Mouse (Mus musculus) gastrocnemius, postnatal 25 days (tissue): ENCODE measurements around the gene Ankmy2. TPM values are rescaled to one million over a fixed set of nuclear protein-coding genes. Genes with fewer than 3 reads are reported as not detected.
"Not testable (repeated sequence)": the region's sequence is repeated elsewhere in the genome, so short reads cannot be mapped to it uniquely, and the experiment has no call there.

ENCODE experiments used
- DNase-seq: peaks from one replicate; pipeline ENCODE4 v3.0.0; 2022
- total RNA-seq, 2 experiments: library from RNA; stranded (reverse); gene quantifications; 1 replicate in 1 of 2; 2 replicates in 1 of 2; pipeline ENCODE4 v1.2.3; 2021

Gene Ankmy2
- total RNA-seq, 2 experiments from 2014 or later, result 6.3 to 6.4 TPM

DNA sequence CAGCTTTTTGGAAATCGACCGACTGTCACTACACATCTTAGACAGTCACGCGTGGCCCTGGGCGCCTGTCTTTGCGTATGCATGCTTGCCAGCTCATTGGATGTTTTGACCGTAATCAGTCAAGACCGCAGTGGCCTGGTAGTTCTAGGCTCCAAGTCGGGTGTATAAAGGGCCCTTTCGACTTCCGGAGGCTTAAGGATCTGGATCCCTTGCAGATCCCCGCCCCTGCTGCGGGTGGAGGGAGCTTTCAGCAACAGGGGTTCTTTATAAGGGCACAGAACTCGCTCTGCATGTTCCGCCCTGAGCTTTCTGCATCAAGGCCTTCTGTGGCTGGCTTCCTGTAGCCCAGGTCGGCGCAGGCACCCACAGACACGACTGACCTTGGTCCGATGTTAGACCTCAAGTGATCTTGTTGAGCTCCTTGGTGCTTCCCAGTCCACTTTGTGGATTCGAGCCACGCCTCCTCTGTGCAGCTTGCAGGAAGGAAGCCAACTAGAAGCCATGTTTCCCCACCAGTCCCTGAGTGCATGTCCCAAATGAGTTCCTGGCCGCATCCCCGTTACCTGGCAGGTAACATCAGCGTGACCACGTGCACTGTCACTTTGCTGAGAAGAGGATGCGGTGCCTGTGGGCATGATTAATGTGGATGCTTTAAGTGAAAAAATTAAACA is 859 bp downstream of the Ankmy2 start, which contains the start of gene Bzw2:
Gene Bzw2 (minus strand): TSS at position 443 of the 671 bp plus-strand sequence.
- DNase-seq, result peak; percentile 67

DNA sequence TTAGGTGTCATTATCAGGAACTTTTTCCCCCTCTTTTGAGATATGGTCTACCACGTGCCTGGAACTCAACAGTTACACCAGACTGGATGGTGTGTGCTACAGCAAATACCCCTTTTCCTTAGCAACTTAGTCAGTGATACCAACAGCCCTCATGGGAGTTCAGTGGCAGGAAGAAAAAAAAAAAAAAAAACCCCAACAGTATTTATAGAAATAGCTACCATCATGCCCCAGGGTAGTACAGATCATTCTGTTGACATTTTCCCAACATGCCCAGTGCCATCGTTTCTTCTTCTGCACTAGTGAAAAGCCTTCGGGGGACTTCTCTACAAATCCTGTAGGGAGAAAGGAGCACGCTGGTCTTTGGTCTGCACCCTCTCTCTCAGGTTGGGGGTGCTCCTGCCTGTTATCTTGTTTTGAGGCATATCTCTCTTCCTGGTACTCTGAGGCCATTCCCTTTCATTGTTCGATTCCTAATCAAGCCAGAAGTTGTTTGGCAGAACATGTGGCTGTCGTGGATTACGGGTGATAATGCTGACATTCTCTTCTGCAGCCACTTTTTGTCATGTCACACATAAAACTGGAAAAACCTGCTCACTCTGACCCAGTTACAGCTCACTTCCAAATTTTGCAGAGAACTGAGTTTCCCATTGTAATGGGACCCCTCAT is 7.3 kb downstream of the Ankmy2 start:
- no peak for DNase-seq

DNA sequence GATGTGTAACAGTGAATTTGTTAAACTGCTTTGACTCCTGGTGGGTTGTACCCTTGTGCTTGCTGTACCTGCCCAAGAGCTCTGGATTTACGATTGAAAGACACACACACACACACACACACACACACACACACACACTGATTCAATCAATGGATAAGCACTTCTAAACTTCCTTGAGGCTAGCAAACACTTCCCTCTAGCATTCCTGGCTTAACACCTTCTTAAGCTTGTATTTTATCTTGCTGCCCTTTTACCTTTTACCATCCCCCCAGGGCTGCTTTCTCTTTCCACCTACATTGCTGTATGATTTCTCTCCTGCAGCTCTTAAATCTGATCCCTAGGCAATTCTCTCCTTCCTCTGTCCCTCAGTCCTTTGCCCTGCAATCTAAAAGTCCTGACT is 8.4 kb downstream of the Ankmy2 start:
- DNase-seq, result no peak

DNA sequence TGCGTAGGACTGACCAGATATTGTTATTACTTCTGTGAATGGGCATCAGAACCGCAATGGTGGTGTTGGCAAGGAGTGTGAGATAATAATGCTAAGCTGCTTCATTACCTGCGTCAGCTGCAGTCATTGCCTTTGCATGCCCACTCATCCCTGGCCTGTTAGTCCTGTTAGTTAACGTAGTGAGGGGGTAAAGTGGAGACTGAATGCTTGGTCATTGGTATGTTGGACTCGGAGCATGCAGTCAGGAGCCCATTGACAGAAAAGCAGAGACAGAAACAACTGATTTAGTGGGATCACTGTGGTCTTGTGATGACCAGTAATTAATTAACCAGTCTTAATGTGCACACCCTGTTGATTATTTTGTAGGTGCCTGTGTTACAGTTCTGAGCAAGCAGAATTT is 20.3 kb downstream of the Ankmy2 start:
- no peak for DNase-seq

DNA sequence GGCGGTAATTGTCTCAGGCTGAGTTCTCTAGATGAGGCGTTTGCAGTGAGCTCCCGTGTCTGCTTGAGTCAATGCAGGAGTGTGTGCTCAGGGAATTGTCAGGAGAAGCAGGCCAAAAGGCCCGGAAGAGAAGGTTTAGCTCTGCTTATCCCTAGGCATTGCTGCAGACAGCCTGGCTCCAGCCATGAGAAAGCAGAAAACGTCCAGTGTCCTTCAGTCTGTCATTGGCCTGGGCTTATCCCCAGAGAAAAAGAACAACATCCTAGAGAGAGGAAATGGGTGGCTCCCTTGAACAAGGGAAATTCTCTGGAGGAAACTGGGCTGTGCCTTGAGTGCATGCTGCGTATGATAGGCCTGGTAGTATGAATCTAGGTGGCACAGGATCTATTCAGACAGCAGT is 25.7 kb downstream of the Ankmy2 start:
- peak; percentile 24 for DNase-seq

DNA sequence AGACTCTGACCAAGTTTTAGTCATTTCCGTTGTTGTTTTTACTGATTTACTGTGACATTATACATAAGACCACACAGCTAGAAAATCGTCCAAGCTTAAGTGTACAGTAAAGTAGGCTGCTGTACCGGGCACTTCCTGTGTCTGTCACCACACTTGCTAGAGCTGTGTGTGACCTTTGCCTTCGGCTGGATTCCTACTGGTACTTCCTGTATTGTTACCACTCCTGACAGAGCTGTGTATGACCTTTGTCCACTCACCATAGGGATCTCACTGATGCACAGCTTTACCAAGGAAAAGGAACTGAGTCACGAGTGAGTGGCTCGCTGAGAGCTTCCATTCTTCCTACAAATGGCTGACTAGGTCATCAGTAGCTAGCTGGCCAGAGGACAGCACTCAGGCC is 30.2 kb downstream of the Ankmy2 start:
- no peak for DNase-seq

DNA sequence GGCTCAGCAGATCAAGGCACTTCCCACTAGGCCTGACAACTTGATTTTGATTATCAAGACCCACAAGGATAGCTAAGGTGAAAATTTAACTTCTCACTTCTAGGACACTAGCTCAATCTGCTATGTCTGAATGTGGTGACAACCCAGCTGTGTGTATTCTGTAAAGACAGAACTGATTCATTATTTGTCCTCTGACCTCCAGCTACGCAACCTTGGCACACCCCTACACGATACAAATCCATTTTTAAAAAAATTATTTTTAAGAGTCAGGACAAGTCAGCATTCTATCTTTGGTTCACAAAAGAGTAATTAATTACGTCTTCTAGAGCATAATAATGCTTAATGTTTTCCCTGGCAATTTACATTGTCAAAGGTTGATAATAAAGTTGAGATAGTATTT is 32.7 kb downstream of the Ankmy2 start:
- DNase-seq, result no peak

DNA sequence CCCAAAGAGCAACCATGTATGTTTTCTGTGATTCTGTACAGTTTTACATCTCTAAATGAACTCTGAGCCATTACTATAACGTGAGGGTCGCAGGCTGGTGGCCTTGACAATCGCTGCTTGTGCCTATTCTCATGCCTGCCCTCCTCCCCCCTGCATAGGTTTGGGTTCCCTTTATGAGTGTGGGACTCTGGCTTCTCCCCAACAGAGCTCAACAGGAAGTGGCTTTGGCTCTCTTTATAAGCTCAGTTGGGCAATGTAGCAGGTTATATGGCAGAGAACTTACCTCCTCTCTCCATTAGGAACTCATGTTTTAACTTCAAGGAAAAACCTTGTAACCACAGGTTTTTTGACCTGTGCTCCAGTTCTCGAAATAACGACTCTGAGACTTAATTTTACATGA is 33.4 kb downstream of the Ankmy2 start:
- no peak for DNase-seq

DNA sequence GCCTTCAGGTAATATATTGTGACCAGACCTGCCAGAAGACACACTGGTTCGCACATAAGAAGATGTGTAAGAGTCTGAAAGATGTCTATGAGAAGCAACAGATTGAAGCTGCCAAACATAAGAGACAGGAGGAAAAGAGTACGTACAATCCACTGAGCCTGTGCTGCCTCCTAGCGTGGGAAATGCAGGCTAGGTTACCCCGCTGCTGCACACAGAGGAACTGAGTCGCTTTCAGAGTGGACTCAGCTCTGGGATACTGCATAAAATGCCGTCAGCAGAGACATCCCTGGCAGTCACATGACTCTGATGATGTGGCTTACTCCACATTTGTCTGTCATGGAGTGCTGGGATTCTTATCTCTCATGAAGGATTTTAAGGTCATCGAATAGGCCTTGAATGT is 38.1 kb downstream of the Ankmy2 start:
- no peak for DNase-seq

DNA sequence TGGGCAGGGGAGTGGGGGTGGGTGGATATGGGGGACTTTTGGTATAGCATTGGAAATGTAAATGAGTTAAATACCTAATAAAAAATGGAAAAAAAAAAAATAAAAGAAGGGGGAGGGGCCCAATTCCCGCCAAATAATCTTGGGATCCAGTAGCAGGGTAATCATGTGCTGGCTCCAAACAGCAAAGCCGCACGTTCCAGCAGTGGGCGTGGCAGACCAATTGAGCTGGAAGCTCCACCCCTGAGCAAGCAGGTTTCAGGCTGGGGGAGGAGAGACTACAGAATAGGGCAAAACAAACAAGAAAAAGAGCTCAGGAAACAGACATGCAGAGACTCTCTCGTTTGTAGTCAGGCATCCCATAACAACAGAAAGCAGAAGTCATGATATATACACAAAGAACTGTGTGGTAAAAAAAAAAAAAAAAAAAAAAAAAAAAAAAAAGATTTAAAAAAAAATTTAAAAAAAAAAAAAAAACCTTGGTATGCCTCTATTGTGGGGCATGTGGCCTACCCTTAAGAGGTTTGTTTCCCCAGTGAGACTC is 48.7 kb downstream of the Ankmy2 start:
- DNase-seq, result not testable (repeated sequence)

DNA sequence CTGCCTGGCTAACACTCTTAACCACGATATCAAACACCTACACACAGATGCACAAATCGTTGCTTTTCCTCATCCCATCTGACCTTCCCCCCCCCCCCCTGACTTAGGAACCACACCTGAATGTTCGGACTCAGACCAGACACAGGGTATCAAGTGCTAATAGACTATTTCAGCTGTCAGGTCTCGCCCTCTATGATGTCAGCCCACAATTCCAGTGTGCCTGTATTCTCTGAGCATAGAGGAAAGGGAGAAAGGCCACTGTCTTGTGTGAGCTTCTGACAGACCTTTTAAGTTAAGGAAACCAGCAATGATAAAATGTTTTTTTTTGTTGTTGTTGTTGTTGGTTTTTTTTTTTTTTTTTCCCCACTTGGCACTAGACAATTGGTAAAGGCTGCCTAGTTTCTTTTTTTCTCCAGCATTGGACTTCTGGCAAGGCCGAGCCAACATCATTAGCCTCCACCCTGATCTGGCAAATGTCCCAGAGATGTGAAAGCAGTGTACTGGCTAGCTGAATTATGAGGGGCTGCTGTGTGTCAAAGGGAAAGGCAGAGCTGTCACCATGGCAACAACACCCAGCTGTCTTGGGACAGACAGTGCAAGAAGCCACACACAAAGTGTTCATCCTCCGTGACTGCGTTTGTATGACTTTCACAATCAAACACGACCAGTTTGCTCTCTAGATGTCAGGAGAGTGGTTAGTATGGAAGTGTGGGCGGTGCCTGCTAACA is 50.3 kb downstream of the Ankmy2 start:
- DNase-seq, result peak; percentile 57

DNA sequence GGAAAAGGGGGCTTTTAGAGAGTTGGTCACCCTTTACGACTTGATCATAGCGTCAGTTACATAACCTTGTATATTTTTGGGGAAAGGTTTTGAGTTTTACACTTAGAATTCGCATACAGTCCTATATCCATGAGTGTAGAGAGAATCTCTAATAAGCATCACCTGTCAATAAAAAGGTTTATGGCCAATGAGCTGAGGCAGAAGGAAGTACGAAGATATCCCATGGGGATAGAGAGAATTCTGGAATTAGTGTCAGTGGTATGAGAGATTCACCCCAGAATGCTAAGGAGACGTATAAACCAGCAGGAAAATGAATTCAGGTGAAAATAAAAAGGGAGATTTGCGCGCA is 50.9 kb downstream of the Ankmy2 start:
- DNase-seq, result no peak

DNA sequence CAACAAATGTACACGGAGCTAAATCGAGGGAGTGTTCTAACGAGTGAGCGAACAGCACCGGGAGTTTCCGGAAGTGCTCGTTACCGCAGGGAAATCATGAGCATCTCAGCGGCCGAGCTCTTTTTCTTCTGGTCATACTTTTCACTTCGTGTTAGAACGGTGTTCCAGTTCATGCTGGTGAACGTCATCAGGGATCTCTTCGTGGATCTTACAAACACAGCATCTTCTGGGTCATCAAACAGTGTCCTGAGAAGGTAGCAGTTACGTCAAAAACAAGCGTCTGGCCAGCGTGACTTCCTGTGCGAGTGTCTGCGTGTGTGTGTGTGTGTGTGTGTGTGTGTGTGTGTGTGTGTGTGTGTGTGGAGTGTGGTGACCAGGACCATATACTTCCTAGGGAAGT is 51.5 kb downstream of the Ankmy2 start:
- no peak for DNase-seq

DNA sequence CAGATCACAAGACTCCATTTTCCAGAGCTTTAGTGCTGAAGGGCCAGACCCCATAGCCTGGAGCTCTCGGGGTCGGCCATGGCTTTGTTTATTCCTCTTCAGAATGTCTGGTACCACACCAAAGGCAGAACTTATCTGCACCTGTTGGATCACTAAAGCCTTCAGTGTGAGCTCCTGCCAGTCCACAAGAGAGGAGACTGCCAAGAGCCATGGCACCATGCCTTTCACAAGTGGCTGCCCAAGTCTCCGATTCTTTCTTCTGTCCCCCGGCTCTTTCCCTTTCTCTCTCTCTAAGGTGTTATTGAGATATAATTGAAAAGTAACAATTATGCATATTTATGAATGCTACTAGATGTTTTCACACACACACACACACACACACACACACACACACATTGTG is 53.2 kb downstream of the Ankmy2 start:
- DNase-seq, result peak; percentile 40

DNA sequence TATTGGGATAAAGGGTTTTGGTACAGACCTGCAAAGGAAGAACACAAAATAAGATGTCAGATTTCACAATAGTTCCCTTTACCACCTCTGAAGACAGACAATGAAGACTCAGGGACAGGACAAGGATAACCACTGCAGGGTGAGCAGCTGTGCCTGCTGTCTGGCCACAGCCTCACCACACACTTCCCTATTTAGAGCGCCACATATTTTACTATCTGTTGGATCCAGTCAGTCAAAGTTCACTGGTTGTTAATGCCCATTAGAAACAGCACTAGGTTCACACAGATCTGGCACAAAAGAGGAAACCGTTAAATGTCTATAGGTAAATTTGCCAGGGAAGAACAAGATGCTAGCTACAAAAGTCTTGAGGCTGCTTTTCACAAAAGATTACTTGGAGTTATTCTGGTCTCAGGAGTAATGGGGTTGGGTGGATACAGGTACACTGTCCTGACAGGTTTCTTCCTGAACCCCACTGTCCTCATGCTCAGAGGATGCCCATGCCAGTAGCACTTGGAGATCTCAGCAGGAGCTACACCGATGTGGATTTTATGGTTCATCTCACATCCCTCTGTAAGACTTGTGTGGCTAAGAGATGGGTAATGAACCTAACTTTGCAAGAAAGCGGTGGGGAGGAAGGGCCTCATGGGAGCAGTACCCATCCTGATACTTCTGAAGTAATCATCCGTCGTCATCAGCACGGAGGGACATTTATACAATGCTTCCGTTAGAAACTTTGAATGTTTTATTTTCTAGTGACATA is 57.7 kb downstream of the Ankmy2 start:
- no peak for DNase-seq

DNA sequence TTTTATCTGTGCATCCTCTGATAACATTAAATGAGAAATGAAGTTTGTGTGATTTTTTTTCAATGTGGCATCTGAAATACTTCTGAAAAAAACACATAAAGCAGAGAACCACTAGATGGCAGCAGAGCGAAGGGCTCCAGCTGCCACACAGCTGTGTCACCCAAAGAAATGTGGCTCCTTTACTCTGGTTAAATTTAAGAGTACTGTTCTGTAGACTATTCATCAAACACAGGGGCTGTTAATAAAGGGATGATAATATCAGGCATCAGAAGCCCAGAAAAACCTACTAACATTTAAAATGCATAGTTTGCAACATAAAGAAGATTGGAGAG is 58.2 kb downstream of the Ankmy2 start:
- DNase-seq, result no peak

DNA sequence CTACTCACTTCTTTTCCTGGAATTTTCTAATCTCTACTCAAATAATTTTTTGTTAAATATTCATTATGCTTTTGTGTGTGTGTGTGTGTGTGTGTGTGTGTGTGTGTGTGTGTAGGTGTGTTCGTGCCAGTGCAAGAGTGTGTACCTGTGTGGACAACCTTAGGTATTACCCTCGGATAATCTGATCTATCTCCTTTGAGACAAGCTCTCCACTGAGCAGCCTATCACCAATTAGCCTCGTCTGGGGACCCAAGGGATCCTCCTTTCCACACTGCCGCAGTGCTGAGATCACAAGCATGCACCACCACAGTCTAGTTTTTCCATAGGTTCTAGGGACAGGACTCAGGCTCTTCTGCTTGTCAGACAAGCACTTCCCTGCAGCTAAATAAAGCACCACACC is 59.3 kb downstream of the Ankmy2 start:
- DNase-seq, result no peak

DNA sequence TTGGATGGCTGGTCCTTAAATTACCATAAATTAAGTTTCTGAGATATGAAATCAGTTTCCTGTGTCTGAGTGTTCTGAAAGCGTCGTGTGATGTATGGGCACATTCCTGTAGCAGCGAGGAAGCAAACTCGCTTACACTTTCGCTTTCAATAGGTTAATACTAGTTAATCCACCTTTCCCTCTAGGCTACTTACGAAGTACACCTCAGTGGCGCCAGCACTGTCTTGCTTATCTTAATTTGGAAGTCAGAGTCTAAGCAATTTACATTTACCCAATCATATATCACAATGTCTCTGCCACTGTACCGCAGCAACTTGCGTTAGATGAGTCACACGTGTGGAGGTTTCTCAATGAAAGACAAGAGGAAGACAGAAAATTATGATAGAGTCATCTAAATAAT is 60.0 kb downstream of the Ankmy2 start:
- DNase-seq, result no peak

DNA sequence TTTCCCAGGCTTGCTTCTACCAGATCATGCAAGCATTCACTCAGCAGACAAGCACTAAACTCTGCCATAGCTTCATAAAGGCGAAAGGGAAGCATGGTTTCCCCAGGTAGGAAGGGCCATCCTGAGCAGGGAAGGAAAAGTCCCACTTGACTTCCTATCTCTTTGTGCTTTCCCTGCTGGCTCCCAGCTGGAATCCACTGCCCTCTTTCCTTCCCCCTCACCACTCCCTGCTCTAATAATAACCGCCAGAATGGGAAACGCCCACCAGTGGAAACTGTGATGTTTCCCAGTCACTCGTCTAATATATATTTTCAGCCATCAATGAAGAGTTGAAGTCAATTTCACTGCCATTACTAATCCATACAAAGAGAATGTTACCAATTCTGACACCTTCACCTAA is 67.5 kb downstream of the Ankmy2 start:
- DNase-seq, result no peak

DNA sequence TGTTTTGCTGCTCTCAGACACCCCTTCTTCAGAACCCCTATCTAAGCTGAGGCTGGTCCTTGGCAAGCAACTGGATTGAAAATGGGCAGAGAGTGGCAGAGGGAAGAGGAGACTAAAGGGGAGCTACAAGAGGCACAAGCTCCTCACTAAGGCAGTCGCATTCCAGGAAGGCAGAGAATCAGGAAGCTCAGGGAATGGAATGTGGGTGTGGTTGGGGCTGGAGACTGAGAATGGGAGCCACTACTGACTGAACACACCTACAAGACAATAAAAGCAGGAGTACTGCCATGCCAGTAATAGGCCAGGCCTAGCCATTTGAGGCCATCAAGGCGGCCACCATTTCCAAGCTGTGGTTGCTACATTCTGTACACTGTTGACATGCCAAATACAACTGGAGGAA is 74.5 kb downstream of the Ankmy2 start:
- no peak for DNase-seq

DNA sequence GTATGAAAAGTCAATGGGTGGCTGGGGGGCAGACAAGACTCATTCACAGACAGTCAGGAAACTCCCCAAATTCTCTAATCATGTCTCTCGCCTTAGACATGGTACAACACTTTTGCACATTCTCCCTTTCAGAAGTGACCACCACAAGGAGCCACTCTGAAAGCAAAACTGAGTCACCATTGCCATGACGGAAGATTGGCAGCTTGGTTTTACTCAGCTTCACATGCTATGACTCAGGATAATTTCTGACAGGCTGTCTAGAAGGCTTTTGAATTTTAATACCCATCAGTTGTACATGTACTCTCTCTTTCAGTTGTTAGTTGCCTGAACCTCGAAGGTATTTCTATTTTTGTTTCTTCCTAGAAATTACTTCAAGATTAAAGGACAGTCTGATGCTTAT is 84.3 kb downstream of the Ankmy2 start:
- no peak for DNase-seq
